Mouse (Mus musculus): Measurements from ENCODE around the gene Atp11a.

The Atp11a gene

DNA sequence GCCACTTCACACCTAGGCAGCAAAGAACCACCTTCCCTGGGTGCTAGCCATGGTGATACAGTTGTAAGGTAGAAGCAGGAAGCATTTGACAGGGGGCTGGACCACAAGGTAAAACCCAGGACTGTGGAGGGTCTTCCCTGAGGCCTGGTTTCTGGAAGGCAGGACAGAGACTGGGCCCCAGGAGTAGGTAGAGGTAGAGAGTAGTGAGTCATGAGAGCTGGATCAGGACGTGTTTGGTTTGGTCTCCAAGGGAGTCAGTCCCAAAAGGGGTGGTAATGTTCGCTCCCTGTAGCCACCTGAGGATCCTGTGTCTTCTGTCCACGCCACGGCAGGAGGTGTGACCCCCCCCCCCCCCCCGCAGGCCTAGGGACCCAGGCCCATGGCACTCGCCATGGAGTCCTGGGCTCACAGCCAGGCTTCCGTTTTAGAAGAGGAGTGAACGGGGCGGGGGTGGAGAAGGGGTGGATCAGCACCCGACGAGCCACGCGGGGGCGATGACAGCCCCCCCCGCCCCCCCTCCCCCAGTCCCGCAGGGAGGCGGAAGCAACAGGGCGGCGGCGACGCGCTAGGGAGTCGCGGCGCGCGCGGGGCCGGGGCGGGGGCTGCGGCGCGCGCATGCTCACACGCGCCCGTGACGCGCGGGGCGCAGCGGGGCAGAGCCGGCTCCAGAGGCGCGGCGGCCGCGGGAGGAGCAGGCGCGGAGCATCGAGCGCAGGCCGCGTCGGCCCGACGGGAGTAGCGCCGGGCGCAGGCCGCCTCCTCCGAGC is at the start of gene Atp11a:
TSS of gene Atp11a (plus strand) at position 624 of the 767 bp plus-strand sequence.
- peak; percentile 73 to 84 for DNase-seq

DNA sequence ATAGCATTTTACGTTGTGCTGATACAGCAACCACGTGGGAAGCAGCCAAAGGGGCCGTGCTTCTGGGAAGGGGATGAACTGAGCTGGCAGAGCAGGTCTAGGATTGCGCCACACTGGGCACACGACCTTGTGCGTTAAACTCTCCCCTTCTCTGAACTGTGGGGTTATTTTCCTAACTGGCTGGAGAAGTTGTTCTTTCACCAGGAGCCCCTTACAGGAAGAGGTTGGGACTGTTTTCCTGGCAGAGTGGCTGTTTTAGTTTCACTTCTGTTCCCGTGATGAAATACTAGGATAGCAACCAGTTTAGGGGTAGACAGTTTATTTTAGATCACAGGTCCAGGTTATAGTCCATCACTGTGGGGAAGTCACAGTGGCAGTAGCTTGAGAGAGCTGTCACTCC is 45.2 kb upstream of the Atp11a start:
- DNase-seq = no peak

DNA sequence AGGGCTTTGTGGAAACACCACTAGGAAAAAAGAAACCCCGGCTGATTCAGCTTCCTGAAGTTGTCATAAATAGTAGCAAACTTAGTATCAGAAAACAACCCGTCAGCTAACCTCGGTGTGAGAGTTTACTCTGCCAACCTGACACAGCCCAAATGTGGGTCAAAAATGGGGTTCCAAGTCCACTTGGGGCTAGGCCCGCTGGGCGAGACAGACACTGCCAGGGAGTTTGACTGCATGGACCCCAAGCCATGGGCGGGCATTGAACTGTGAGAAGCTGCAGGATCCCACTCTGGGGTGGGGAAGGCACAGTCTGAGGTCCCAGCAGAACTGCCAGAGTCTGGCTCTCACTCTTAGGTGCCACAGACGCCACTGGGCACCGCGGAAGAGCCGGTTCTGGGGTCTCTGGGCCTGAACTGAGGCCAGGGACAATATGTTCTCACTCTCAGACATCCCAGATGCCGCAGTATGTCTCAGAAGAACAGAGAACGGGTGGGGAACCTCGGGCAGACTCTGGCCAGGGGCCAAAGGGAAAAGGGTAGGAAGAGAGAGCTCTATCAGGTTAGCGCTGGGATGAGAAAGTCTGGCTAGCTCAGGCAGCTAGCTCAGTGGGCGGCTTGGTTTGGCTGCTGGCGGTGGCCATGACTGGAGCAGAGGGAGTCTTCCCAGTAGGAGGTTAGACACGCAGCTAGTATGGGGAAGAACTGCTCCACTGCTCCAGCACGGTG is 40.8 kb upstream of the Atp11a start:
- DNase-seq = no peak

- DNase-seq = peak in 1 of 2 experiments; percentile 19
Measured at GRCm38 (mm10) chr8:12719091-12719490, 37.7 kb upstream of the Atp11a start.

- DNase-seq = no peak
Measured at GRCm38 (mm10) chr8:12728644-12729043, 28.2 kb upstream of the Atp11a start.

- DNase-seq = peak; percentile 29 to 47
Measured at GRCm38 (mm10) chr8:12730780-12731179, 26.0 kb upstream of the Atp11a start.

- no peak for DNase-seq
Measured at GRCm38 (mm10) chr8:12732431-12732830, 24.4 kb upstream of the Atp11a start.

GRCm38 (mm10) chr8:12739113-12739512 is 17.7 kb upstream of the Atp11a start:
- no peak for DNase-seq

GRCm38 (mm10) chr8:12743390-12743789 is 13.4 kb upstream of the Atp11a start:
- no peak for DNase-seq

DNA sequence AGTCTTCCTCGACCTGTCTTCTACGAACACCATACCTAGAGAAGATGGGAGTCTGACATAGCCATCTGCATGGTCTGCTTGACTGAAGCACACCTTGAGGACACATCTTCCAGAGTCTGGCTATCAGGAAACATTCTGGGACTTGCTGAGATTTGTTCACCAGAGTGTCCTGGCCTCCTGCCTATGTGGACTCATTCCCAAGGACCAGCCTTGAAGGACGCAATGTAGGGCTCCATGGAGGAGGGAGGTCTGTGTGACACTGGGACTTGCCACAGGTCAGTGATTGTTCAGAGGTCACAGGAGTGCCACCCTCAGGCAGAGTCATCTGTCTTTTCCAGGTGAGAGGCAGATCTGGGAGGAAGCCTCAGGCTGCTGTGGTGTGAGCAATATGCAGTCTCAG is 8.6 kb upstream of the Atp11a start:
- DNase-seq = no peak

- DNase-seq = no peak
Measured at GRCm38 (mm10) chr8:12749116-12749515, 7.7 kb upstream of the Atp11a start.

- DNase-seq = no peak
Measured at GRCm38 (mm10) chr8:12753054-12753453, 3.8 kb upstream of the Atp11a start.

DNA sequence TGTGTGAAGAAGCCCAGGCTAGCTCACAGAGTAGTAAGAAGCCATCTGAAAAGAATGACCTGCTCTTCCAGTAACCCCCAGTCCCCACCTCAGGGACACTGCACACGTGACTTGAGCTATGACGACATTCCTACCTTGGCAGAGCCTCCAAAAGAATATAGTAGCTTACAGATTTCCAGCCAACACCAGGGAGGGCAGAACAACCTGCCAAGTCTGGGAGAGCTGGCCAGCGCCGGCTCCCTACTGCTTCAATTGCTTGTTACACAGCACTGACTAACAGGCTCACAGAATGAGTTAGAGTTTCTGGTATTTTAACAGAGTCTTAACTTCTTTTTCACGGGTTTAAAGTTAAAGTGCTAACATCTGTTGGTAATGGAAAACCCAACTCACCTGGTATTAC is 2.7 kb upstream of the Atp11a start:
- peak in 1 of 2 experiments; percentile 41 for DNase-seq

DNA sequence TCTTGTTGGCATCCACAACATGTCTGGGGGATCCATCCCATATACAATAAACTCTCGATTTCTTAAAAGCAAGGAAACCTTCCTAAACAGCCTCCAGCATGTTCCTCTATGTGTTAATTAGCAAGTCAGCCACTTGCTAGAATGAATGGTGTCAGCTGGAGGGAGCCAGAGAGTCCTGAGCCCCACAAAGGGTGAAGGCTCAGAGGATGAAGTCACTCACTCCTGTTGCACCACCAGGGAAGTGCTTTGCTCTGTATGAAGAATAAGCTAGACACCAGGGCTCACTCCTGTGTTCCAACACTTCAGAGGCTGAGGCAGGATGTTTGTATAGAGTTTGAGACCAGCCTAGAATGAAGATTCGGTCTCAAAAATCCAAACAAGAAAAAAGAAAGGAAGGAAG is 1.5 kb upstream of the Atp11a start:
- DNase-seq = peak; percentile 30 to 51

- no peak for DNase-seq
Measured at GRCm38 (mm10) chr8:12755826-12756225, 988 bp upstream of the Atp11a start.

DNA sequence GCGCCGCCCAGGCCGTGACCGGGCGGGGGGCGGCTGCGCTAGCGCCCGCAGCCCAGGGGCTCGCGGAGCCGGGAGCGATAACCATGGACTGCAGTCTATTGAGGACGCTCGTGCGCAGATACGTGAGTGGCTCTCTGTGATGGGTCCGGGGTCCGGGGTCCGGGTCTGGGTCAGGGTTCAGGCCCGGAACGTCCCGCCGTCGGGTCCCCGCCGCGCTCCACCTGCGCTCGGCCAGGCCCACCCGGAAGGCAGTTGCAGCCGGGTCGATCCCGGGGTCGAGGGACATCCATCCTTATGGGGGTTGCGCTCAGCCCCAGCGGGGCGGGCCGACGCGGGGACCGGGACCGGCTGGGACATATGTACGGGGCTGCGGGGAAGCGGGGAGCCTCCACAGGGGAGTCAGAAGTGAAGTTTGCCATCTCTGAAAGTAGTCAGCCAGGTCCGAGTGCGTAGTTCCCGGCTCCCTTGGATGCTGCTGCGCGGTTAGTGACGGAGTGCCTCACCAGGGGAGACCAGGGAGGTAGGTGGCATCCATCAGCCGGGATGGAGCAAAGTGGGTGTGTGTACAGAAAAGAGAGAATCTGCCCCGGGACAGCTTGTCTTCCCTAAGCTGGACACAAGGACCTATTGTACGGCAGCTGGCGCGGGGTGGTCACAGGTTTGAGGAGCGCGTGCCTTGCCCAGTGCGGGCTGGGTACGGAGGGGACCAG is 572 bp downstream of the Atp11a start:
- DNase-seq = peak; percentile 47 to 58

DNA sequence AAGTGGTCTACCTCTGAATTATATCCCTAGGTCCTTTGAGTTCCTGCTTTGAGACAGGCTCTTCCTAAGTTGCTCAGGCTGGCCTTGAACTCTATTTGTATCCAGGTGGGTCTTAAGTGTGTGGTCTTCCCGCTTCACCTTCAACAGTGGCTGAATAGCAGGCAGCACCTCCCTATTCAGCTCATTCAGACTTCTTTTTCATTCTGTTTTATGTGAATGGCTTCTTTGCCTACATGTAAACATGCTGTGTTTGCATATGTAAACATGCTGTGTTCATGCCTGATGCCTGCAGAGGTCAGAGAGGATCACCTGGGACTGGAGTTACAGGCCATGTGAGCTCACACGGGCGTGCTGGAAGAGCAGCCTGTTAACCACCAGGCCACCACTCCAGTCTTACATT is 3.1 kb downstream of the Atp11a start:
- no peak for DNase-seq

- no peak for DNase-seq
Measured at GRCm38 (mm10) chr8:12761873-12762272, 5.1 kb downstream of the Atp11a start.

- no peak for DNase-seq
Measured at GRCm38 (mm10) chr8:12763565-12764108, 6.8 kb downstream of the Atp11a start.

GRCm38 (mm10) chr8:12764971-12765370 is 8.2 kb downstream of the Atp11a start:
- DNase-seq = no peak

GRCm38 (mm10) chr8:12767176-12767575 is 10.4 kb downstream of the Atp11a start:
- DNase-seq = no peak

DNA sequence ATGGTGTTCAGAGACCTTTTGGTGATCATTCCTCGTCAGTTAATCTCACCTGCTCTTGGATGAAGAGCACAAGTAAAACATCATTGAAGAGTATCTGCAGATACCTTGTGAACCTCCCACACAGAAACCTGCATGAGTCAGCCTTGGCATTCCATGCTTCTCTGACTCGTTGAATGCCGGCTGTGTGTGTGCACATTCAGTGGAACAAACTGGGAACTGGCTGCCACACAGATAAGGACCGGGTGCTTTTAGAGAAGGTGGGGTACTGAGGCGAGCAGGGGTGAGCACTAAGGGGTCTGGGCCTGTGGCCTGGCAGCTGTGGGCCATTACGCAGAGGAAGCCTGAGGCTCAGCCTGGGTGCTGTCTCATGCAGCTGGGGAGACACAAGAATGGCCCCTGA is 11.9 kb downstream of the Atp11a start:
- DNase-seq = no peak

DNA sequence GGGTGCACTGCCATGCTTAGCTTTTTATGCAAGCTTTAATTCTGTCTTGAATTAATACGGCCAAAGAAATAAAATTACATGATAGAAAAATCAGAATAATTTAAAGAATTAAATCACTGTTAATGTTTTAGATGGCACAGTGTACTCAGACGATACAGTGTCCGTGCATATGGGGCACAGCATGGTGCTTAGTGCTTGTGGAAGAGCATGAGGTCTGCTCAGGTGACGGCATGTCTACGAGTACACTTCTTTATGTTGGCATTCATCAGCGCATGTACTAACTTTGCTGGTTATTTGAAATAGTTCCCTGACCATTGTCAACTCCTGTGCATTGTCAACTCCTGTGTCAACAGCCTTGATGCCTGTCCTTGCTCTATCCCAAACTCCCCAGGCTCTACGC is 12.5 kb downstream of the Atp11a start:
- DNase-seq = no peak
